Mouse (Mus musculus): ENCODE measurements at regions not wholly inside any gene's neighbourhood (a gene's known extent, or its start where the extent isn't known, plus 50 kb on each side); places are given as distances from the start of the nearest gene placed in this dataset.
"Not testable (repeated sequence)": the region's sequence is repeated elsewhere in the genome, so short reads cannot be mapped to it uniquely, and the experiment has no call there.

- TF ChIP-seq CTCF, EP300 (IDR thresholded peaks at IDR 0.05; ENCODE audit: low read depth): not testable (repeated sequence)
Measured at GRCm38 (mm10) chr8:40080976-40081375, 593.9 kb upstream of the Adam24 start.
